ENCODE assay signal across 7 mouse cellular contexts in genomic region chr6:4506106-4506505, GRCm38 (mm10). TPM values are rescaled to one million over a fixed set of nuclear protein-coding genes. Genes with fewer than 3 reads are reported as not detected.
DNase-seq lines count a peak whose midpoint lies in the region; ATAC-seq and TF ChIP-seq lines count a peak whose summit lies in the region.

No protein-coding gene starts in this region.

- TF ChIP-seq CTCF in intestine, postnatal 0 days (IDR thresholded peaks at IDR 0.05; ENCODE audit: low read depth), result peak; percentile 61

- WGBS in forebrain, embryonic 11.5 days, result 4% methylated on average over 11 of the region's 11 CpGs
- 20% methylated on average over 11 of the region's 11 CpGs for WGBS in intestine, postnatal 0 days

- H3K27me3 ChIP-seq in forebrain, embryonic 11.5 days (ENCODE audit: control insufficient read depth, insufficient read depth, low read length), result peaks cover 6% of the 10 kb centered on the region; the same call in 1 of the 2 replicates
- 0 out of 2 replicates have a peak, but pooled peaks cover 3% of the 10 kb centered on the region for H3K27me3 ChIP-seq in intestine, postnatal 0 days (replicated peaks; ENCODE audit: control insufficient read depth, insufficient read depth, low read length)

- peak overlapping the region; percentile 31; the same call in 1 of the 2 replicates for H3K4me2 ChIP-seq in forebrain, embryonic 11.5 days (ENCODE audit: low read depth, low read length, severe bottlenecking)
- peak overlapping the region; percentile 61 for H3K4me2 ChIP-seq in intestine, postnatal 0 days (replicated peaks; ENCODE audit: low read depth)

- no peaks in the 10 kb centered on the region for H3K9me3 ChIP-seq in forebrain, embryonic 11.5 days (ENCODE audit: control insufficient read depth, low read length)
- H3K9me3 ChIP-seq in intestine, postnatal 0 days (ENCODE audit: control insufficient read depth), result no peaks in the 10 kb centered on the region

- H3K4me3 ChIP-seq in brown adipose tissue, adult 24 weeks (ENCODE audit: insufficient read depth, low read depth, low read length), result peak overlapping the region; percentile 64
- H3K4me3 ChIP-seq in forebrain, embryonic 11.5 days (ENCODE audit: low read depth, low read length), result peak overlapping the region; percentile 37
- peak overlapping the region; percentile 41 for H3K4me3 ChIP-seq in intestine, postnatal 0 days (ENCODE audit: low read depth, low read length)

- peak; percentile 58 for DNase-seq in forebrain, embryonic 11.5 days (ENCODE audit: low spot score)
- DNase-seq in lung, postnatal 25 days (ENCODE audit: low spot score), result peak; percentile 39
- DNase-seq in spleen, postnatal 36 days (ENCODE audit: low spot score in 2 of 2), result no peak
- no peak for DNase-seq in cerebellum, postnatal 25 days
- DNase-seq in cerebellum, postnatal 36 days, result no peak

- 0 out of 2 replicates have a peak, but pooled peaks cover 2% of the 10 kb centered on the region for H3K4me1 ChIP-seq in brown adipose tissue, adult 24 weeks (ENCODE audit: control insufficient read depth, insufficient read depth, insufficient read length, low read length)
- H3K4me1 ChIP-seq in forebrain, embryonic 11.5 days (replicated peaks; ENCODE audit: control insufficient read depth, insufficient read depth, low read length), result no peaks in the 10 kb centered on the region
- no peaks in the 10 kb centered on the region for H3K4me1 ChIP-seq in intestine, postnatal 0 days (replicated peaks; ENCODE audit: control insufficient read depth, insufficient read depth, low read length)

- H3K27ac ChIP-seq in brown adipose tissue, adult 24 weeks (replicated peaks; ENCODE audit: low read depth, low read length), result no peak overlapping the region
- no peak overlapping the region for H3K27ac ChIP-seq in forebrain, embryonic 11.5 days (ENCODE audit: low read depth, low read length)
- H3K27ac ChIP-seq in intestine, postnatal 0 days (ENCODE audit: low read depth, low read length), result no peak overlapping the region

- peak overlapping the region; percentile 48; the same call in 1 of the 2 replicates for H3K9ac ChIP-seq in forebrain, embryonic 11.5 days (ENCODE audit: low read length)
- H3K9ac ChIP-seq in intestine, postnatal 0 days (ENCODE audit: low read depth, low read length), result peak overlapping the region; percentile 49

- no peaks in the 10 kb centered on the region for H3K36me3 ChIP-seq in forebrain, embryonic 11.5 days (ENCODE audit: control insufficient read depth, insufficient read depth, low read length)
- no peaks in the 10 kb centered on the region for H3K36me3 ChIP-seq in intestine, postnatal 0 days (ENCODE audit: control insufficient read depth, insufficient read depth)

- ATAC-seq in forebrain, embryonic 11.5 days (replicated peaks; ENCODE audit: low FRiP score), result peak; percentile 37; the same call in 1 of the 2 replicates
- no peak for ATAC-seq in intestine, postnatal 0 days

RNA-seq across cellular contexts. Expression of gene Col1a2, which starts 1.5 kb away (rescaled TPM):
- 55.7 and 80.6 TPM in 2 replicates for polyA plus RNA-seq in brown adipose tissue, adult 24 weeks (2012; ENCODE audit: insufficient read depth, insufficient read length, missing spikeins)
- 140 and 149 TPM in 2 replicates for polyA plus RNA-seq in forebrain, embryonic 11.5 days (2014; fragmentation: Nextera tagmentation; extraction: Ambion mirVana)
- 193 and 200 TPM in 2 replicates for polyA plus RNA-seq in intestine, postnatal 0 days (2015; fragmentation: Nextera tagmentation; extraction: Ambion mirVana)

Comparison
In these comparisons a context has a peak if more than half of its experiments do, and no peak if none do; other contexts are left out.
1. DNase-seq: peak in forebrain, embryonic 11.5 days (single experiment) and lung, postnatal 25 days (single experiment); none in spleen, postnatal 36 days (0 of 2), cerebellum, postnatal 25 days (0 of 2) and cerebellum, postnatal 36 days (0 of 2).
2. Peak in every context shown above with its lines, with median percentiles within 50 percentile points of each other: H3K4me3 ChIP-seq.